Mouse (Mus musculus): Measurements from ENCODE around the gene Tnxb. TPM values are rescaled to one million over a fixed set of nuclear protein-coding genes. Genes with fewer than 3 reads are reported as not detected.

Gene Tnxb
- polyA plus RNA-seq, 1 experiment from 2014 or later = 2.2 TPM

GRCm38 (mm10) chr17:34671151-34672066, 1.1 kb downstream of the Tnxb start:
- ATAC-seq (replicated peaks; ENCODE audit: low FRiP score, low TSS enrichment, low read depth) = peak; percentile 30; the same call in 1 of the 2 replicates
- H3K4me2 ChIP-seq (ENCODE audit: low read length) = peak overlapping the region; percentile 61
- H3K9me3 ChIP-seq (ENCODE audit: control insufficient read depth, low read length) = no peaks in the 10 kb centered on the region
- peaks cover 38% of the 10 kb centered on the region for H3K27me3 ChIP-seq (replicated peaks; ENCODE audit: control insufficient read depth, insufficient read depth, low read length)
- peak overlapping the region; percentile 34 for H3K4me3 ChIP-seq (ENCODE audit: low read depth, low read length)
- H3K9ac ChIP-seq (ENCODE audit: low read length) = peak overlapping the region; percentile 37
- no peaks in the 10 kb centered on the region for H3K36me3 ChIP-seq (ENCODE audit: control insufficient read depth, insufficient read depth, low read length)
- H3K4me1 ChIP-seq (replicated peaks; ENCODE audit: control insufficient read depth, insufficient read depth, low read length) = peaks cover 29% of the 10 kb centered on the region
- H3K27ac ChIP-seq (ENCODE audit: low read depth) = no peak overlapping the region
- DNase-seq (ENCODE audit: low spot score) = no peak
- WGBS = 11% methylated on average over 93 of the region's 93 CpGs

- no peak overlapping the region for H3K27ac ChIP-seq (ENCODE audit: low read depth)
- H3K4me3 ChIP-seq (ENCODE audit: low read depth, low read length) = peak overlapping the region; percentile 34
- peak overlapping the region; percentile 61 for H3K4me2 ChIP-seq (ENCODE audit: low read length)
- H3K9ac ChIP-seq (ENCODE audit: low read length) = peak overlapping the region; percentile 37
- 30% methylated on average over 49 of the region's 49 CpGs for WGBS
- H3K36me3 ChIP-seq (ENCODE audit: control insufficient read depth, insufficient read depth, low read length) = no peaks in the 10 kb centered on the region
- ATAC-seq (replicated peaks; ENCODE audit: low FRiP score, low TSS enrichment, low read depth) (no peak), DNase-seq (ENCODE audit: low spot score) (no peak)
- peaks cover 38% of the 10 kb centered on the region for H3K27me3 ChIP-seq (replicated peaks; ENCODE audit: control insufficient read depth, insufficient read depth, low read length)
- H3K4me1 ChIP-seq (replicated peaks; ENCODE audit: control insufficient read depth, insufficient read depth, low read length) = peaks cover 34% of the 10 kb centered on the region
- H3K9me3 ChIP-seq (ENCODE audit: control insufficient read depth, low read length) = no peaks in the 10 kb centered on the region
Observed at GRCm38 (mm10) chr17:34672246-34672792, 2.0 kb downstream of the Tnxb start.

GRCm38 (mm10) chr17:34673139-34673538, 2.8 kb downstream of the Tnxb start:
- Histone ChIP-seq H3K27ac (ENCODE audit: low read depth) (no peak overlapping the region), H3K27me3 (replicated peaks; ENCODE audit: control insufficient read depth, insufficient read depth, low read length) (peaks cover 38% of the 10 kb centered on the region), H3K9ac (ENCODE audit: low read length) (no peak overlapping the region), H3K36me3 (ENCODE audit: control insufficient read depth, insufficient read depth, low read length) (no peaks in the 10 kb centered on the region), H3K9me3 (ENCODE audit: control insufficient read depth, low read length) (no peaks in the 10 kb centered on the region), H3K4me2 (ENCODE audit: low read length) (no peak overlapping the region), H3K4me1 (replicated peaks; ENCODE audit: control insufficient read depth, insufficient read depth, low read length) (peaks cover 34% of the 10 kb centered on the region), H3K4me3 (ENCODE audit: low read depth, low read length) (no peak overlapping the region)
- 92% methylated on average over 7 of the region's 7 CpGs for WGBS
- DNase-seq (ENCODE audit: low spot score) (no peak), ATAC-seq (replicated peaks; ENCODE audit: low FRiP score, low TSS enrichment, low read depth) (no peak)

GRCm38 (mm10) chr17:34674524-34675204, 4.3 kb downstream of the Tnxb start:
- H3K9me3 ChIP-seq (ENCODE audit: control insufficient read depth, low read length) = no peaks in the 10 kb centered on the region
- H3K4me3 ChIP-seq (ENCODE audit: low read depth, low read length) = no peak overlapping the region
- no peak overlapping the region for H3K9ac ChIP-seq (ENCODE audit: low read length)
- ATAC-seq (replicated peaks; ENCODE audit: low FRiP score, low TSS enrichment, low read depth) = peak; percentile 56
- H3K27ac ChIP-seq (ENCODE audit: low read depth) = peak overlapping the region; percentile 85
- no peak for DNase-seq (ENCODE audit: low spot score)
- no peaks in the 10 kb centered on the region for H3K36me3 ChIP-seq (ENCODE audit: control insufficient read depth, insufficient read depth, low read length)
- peaks cover 34% of the 10 kb centered on the region for H3K4me1 ChIP-seq (replicated peaks; ENCODE audit: control insufficient read depth, insufficient read depth, low read length)
- H3K4me2 ChIP-seq (ENCODE audit: low read length) = 0 out of 2 replicates have a peak overlapping the region, but pooled peaks have one; percentile 7
- WGBS = 33% methylated on average over 11 of the region's 11 CpGs
- H3K27me3 ChIP-seq (replicated peaks; ENCODE audit: control insufficient read depth, insufficient read depth, low read length) = peaks cover 40% of the 10 kb centered on the region

- ATAC-seq (replicated peaks; ENCODE audit: low FRiP score, low TSS enrichment, low read depth) (no peak), DNase-seq (ENCODE audit: low spot score) (no peak)
- Histone ChIP-seq H3K9me3 (ENCODE audit: control insufficient read depth, low read length) (no peaks in the 10 kb centered on the region), H3K27ac (ENCODE audit: low read depth) (peak overlapping the region; percentile 85), H3K36me3 (ENCODE audit: control insufficient read depth, insufficient read depth, low read length) (no peaks in the 10 kb centered on the region), H3K9ac (ENCODE audit: low read length) (no peak overlapping the region), H3K4me2 (ENCODE audit: low read length) (no peak overlapping the region), H3K4me1 (replicated peaks; ENCODE audit: control insufficient read depth, insufficient read depth, low read length) (peaks cover 34% of the 10 kb centered on the region), H3K27me3 (replicated peaks; ENCODE audit: control insufficient read depth, insufficient read depth, low read length) (peaks cover 32% of the 10 kb centered on the region), H3K4me3 (ENCODE audit: low read depth, low read length) (no peak overlapping the region)
- 38% methylated on average over 13 of the region's 13 CpGs for WGBS
Observed at GRCm38 (mm10) chr17:34675205-34676092, 5.1 kb downstream of the Tnxb start.

- Histone ChIP-seq H3K27me3 (replicated peaks; ENCODE audit: control insufficient read depth, insufficient read depth, low read length) (peaks cover 26% of the 10 kb centered on the region), H3K4me1 (replicated peaks; ENCODE audit: control insufficient read depth, insufficient read depth, low read length) (peaks cover 34% of the 10 kb centered on the region), H3K27ac (ENCODE audit: low read depth) (peak overlapping the region; percentile 85), H3K36me3 (ENCODE audit: control insufficient read depth, insufficient read depth, low read length) (no peaks in the 10 kb centered on the region), H3K9me3 (ENCODE audit: control insufficient read depth, low read length) (no peaks in the 10 kb centered on the region), H3K4me3 (ENCODE audit: low read depth, low read length) (no peak overlapping the region), H3K4me2 (ENCODE audit: low read length) (no peak overlapping the region), H3K9ac (ENCODE audit: low read length) (no peak overlapping the region)
- 81% methylated on average over 6 of the region's 6 CpGs for WGBS
- DNase-seq (ENCODE audit: low spot score) (no peak), ATAC-seq (replicated peaks; ENCODE audit: low FRiP score, low TSS enrichment, low read depth) (no peak)
Observed at GRCm38 (mm10) chr17:34676093-34676460, 5.7 kb downstream of the Tnxb start.

GRCm38 (mm10) chr17:34676671-34677070, 6.3 kb downstream of the Tnxb start:
- Histone ChIP-seq H3K9ac (ENCODE audit: low read length) (no peak overlapping the region), H3K9me3 (ENCODE audit: control insufficient read depth, low read length) (no peaks in the 10 kb centered on the region), H3K4me1 (replicated peaks; ENCODE audit: control insufficient read depth, insufficient read depth, low read length) (peaks cover 34% of the 10 kb centered on the region), H3K27ac (ENCODE audit: low read depth) (no peak overlapping the region), H3K27me3 (replicated peaks; ENCODE audit: control insufficient read depth, insufficient read depth, low read length) (peaks cover 20% of the 10 kb centered on the region), H3K4me3 (ENCODE audit: low read depth, low read length) (no peak overlapping the region), H3K4me2 (ENCODE audit: low read length) (no peak overlapping the region), H3K36me3 (ENCODE audit: control insufficient read depth, insufficient read depth, low read length) (no peaks in the 10 kb centered on the region)
- DNase-seq (ENCODE audit: low spot score) = no peak
- ATAC-seq (replicated peaks; ENCODE audit: low FRiP score, low TSS enrichment, low read depth) = no peak
- 62% methylated on average over 12 of the region's 12 CpGs for WGBS

GRCm38 (mm10) chr17:34680191-34680590, 9.9 kb downstream of the Tnxb start:
- 76% methylated on average over 26 of the region's 26 CpGs for WGBS
- no peak overlapping the region for H3K27ac ChIP-seq (ENCODE audit: low read depth)
- no peaks in the 10 kb centered on the region for H3K36me3 ChIP-seq (ENCODE audit: control insufficient read depth, insufficient read depth, low read length)
- no peak for DNase-seq (ENCODE audit: low spot score)
- no peak for ATAC-seq (replicated peaks; ENCODE audit: low FRiP score, low TSS enrichment, low read depth)
- H3K9ac ChIP-seq (ENCODE audit: low read length) = no peak overlapping the region
- H3K4me3 ChIP-seq (ENCODE audit: low read depth, low read length) = no peak overlapping the region
- H3K4me2 ChIP-seq (ENCODE audit: low read length) = no peak overlapping the region
- H3K27me3 ChIP-seq (replicated peaks; ENCODE audit: control insufficient read depth, insufficient read depth, low read length) = peaks cover 3% of the 10 kb centered on the region
- H3K4me1 ChIP-seq (replicated peaks; ENCODE audit: control insufficient read depth, insufficient read depth, low read length) = peaks cover 41% of the 10 kb centered on the region
- H3K9me3 ChIP-seq (ENCODE audit: control insufficient read depth, low read length) = no peaks in the 10 kb centered on the region

Measured in intestine, embryonic 14.5 days (tissue).